Mouse (Mus musculus): ENCODE measurements at regions not wholly inside any gene's neighbourhood (a gene's known extent, or its start where the extent isn't known, plus 50 kb on each side); places are given as distances from the start of the nearest gene placed in this dataset.

GRCm38 (mm10) chr7:117127728-117128127 lies 253.1 kb upstream of the Xylt1 start:
- DNase-seq = no peak

- DNase-seq = no peak
These were observed 245.9 kb upstream of the Xylt1 start for GRCm38 (mm10) chr7:117134869-117135268.

GRCm38 (mm10) chr7:117138681-117139080 lies 242.1 kb upstream of the Xylt1 start:
- no peak for DNase-seq

GRCm38 (mm10) chr7:117139245-117139970 lies 241.4 kb upstream of the Xylt1 start:
- DNase-seq = no peak

- DNase-seq = no peak
These were observed 240.9 kb upstream of the Xylt1 start for GRCm38 (mm10) chr7:117139971-117140247.

GRCm38 (mm10) chr7:117146809-117147208 lies 234.0 kb upstream of the Xylt1 start:
- no peak for DNase-seq

- no peak for DNase-seq
These were observed 230.4 kb upstream of the Xylt1 start for GRCm38 (mm10) chr7:117150355-117150754.

GRCm38 (mm10) chr7:117153826-117154550 lies 226.8 kb upstream of the Xylt1 start:
- DNase-seq = no peak

GRCm38 (mm10) chr7:117161193-117161908 lies 219.4 kb upstream of the Xylt1 start:
- DNase-seq = no peak

- DNase-seq = no peak
These were observed 205.9 kb upstream of the Xylt1 start for GRCm38 (mm10) chr7:117174811-117175422.

- no peak for DNase-seq
These were observed 196.8 kb upstream of the Xylt1 start for GRCm38 (mm10) chr7:117184011-117184410.

GRCm38 (mm10) chr7:117185891-117186290 lies 194.9 kb upstream of the Xylt1 start:
- DNase-seq = no peak

- DNase-seq = no peak
These were observed 184.2 kb upstream of the Xylt1 start for GRCm38 (mm10) chr7:117196611-117197010.

GRCm38 (mm10) chr7:117226294-117226693 lies 154.5 kb upstream of the Xylt1 start:
- no peak for DNase-seq

GRCm38 (mm10) chr7:117229619-117230018 lies 151.2 kb upstream of the Xylt1 start:
- no peak for DNase-seq

- no peak for DNase-seq
These were observed 124.0 kb upstream of the Xylt1 start for GRCm38 (mm10) chr7:117256819-117257218.

GRCm38 (mm10) chr7:117258557-117258956 lies 122.2 kb upstream of the Xylt1 start:
- no peak for DNase-seq

GRCm38 (mm10) chr7:117259151-117259550 lies 121.6 kb upstream of the Xylt1 start:
- no peak for DNase-seq

- DNase-seq = no peak
These were observed 121.0 kb upstream of the Xylt1 start for GRCm38 (mm10) chr7:117259674-117260294.

- DNase-seq = no peak
These were observed 120.2 kb upstream of the Xylt1 start for GRCm38 (mm10) chr7:117260596-117260995.

GRCm38 (mm10) chr7:117263126-117263525 lies 117.7 kb upstream of the Xylt1 start:
- no peak for DNase-seq

- no peak for DNase-seq
These were observed 116.4 kb upstream of the Xylt1 start for GRCm38 (mm10) chr7:117264341-117264740.

- no peak for DNase-seq
These were observed 112.7 kb upstream of the Xylt1 start for GRCm38 (mm10) chr7:117268096-117268495.

Data from liver (tissue).